ENCODE assay signal across 7 mouse cellular contexts in genomic region chr9:119322289-119323259, GRCm38 (mm10). TPM values are rescaled to one million over a fixed set of nuclear protein-coding genes. Genes with fewer than 3 reads are reported as not detected.
A peak's percentile ranks its signal among the peaks of the same experiment; 100 is the strongest.
DNase-seq lines count a peak whose midpoint lies in the region; ATAC-seq lines count a peak whose summit lies in the region.

TSS of gene Oxsr1 (minus strand) at chr9:119322427.

- WGBS in embryonic facial prominence, embryonic 11.5 days, result 1% methylated on average over 76 of the region's 76 CpGs
- under 1% methylated on average over 76 of the region's 76 CpGs for WGBS in limb, embryonic 10.5 days
- under 1% methylated on average over 76 of the region's 76 CpGs for WGBS in midbrain, embryonic 13.5 days

- H3K27me3 ChIP-seq in embryonic facial prominence, embryonic 11.5 days (ENCODE audit: control insufficient read depth, insufficient read depth, low read length), result no peaks in the 10 kb centered on the region
- no peaks in the 10 kb centered on the region for H3K27me3 ChIP-seq in limb, embryonic 10.5 days (ENCODE audit: low read depth, poor library complexity, severe bottlenecking)
- no peaks in the 10 kb centered on the region for H3K27me3 ChIP-seq in midbrain, embryonic 13.5 days

- peak within 1 kb of the TSS; percentile 95 for H3K4me3 ChIP-seq in embryonic facial prominence, embryonic 11.5 days (ENCODE audit: low read depth, low read length)
- H3K4me3 ChIP-seq in limb, embryonic 10.5 days, result peak within 1 kb of the TSS; percentile 81
- H3K4me3 ChIP-seq in midbrain, embryonic 13.5 days (replicated peaks), result peak within 1 kb of the TSS; percentile 96

- H3K9ac ChIP-seq in embryonic facial prominence, embryonic 11.5 days (replicated peaks; ENCODE audit: low read length), result peak within 1 kb of the TSS; percentile 81
- peak within 1 kb of the TSS; percentile 88 for H3K9ac ChIP-seq in midbrain, embryonic 13.5 days (replicated peaks)

- H3K27ac ChIP-seq in embryonic facial prominence, embryonic 11.5 days (replicated peaks; ENCODE audit: low read depth, low read length), result peak within 1 kb of the TSS; percentile 76
- peak within 1 kb of the TSS; percentile 99 for H3K27ac ChIP-seq in limb, embryonic 10.5 days
- H3K27ac ChIP-seq in midbrain, embryonic 13.5 days, result peak within 1 kb of the TSS; percentile 88

- H3K9me3 ChIP-seq in embryonic facial prominence, embryonic 11.5 days (replicated peaks; ENCODE audit: control insufficient read depth, low read length), result no peaks in the 10 kb centered on the region
- H3K9me3 ChIP-seq in limb, embryonic 10.5 days (replicated peaks), result no peaks in the 10 kb centered on the region
- no peaks in the 10 kb centered on the region for H3K9me3 ChIP-seq in midbrain, embryonic 13.5 days

- H3K4me1 ChIP-seq in embryonic facial prominence, embryonic 11.5 days (ENCODE audit: control insufficient read depth, insufficient read depth, low read length), result no peaks in the 10 kb centered on the region
- H3K4me1 ChIP-seq in limb, embryonic 10.5 days, result peaks cover 19% of the 10 kb centered on the region
- H3K4me1 ChIP-seq in midbrain, embryonic 13.5 days (replicated peaks), result peaks cover 31% of the 10 kb centered on the region

- DNase-seq in adrenal gland, postnatal 14 days, result peak; percentile 99
- peak; percentile 98 for DNase-seq in embryonic facial prominence, embryonic 11.5 days (ENCODE audit: low spot score)
- DNase-seq in kidney, adult 11 months, result peak; percentile 100
- DNase-seq in limb, embryonic 10.5 days (ENCODE audit: low spot score), result peak; percentile 99
- DNase-seq in spleen, adult 12 weeks (ENCODE audit: low spot score), result peak; percentile 96

- no peaks in the 10 kb centered on the region for H3K36me3 ChIP-seq in embryonic facial prominence, embryonic 11.5 days (replicated peaks; ENCODE audit: control insufficient read depth, insufficient read depth, low read depth, low read length)
- peaks cover 6% of the 10 kb centered on the region; the same call in 1 of the 2 replicates for H3K36me3 ChIP-seq in limb, embryonic 10.5 days
- 0 out of 2 replicates have a peak, but pooled peaks cover 4% of the 10 kb centered on the region for H3K36me3 ChIP-seq in midbrain, embryonic 13.5 days

- peak; percentile 95 for ATAC-seq in embryonic facial prominence, embryonic 11.5 days (replicated peaks; ENCODE audit: insufficient number of reproducible peaks, low FRiP score, low TSS enrichment, low read depth)
- ATAC-seq in granulocyte monocyte progenitor cell, adult 5-6 weeks (replicated peaks; ENCODE audit: poor library complexity, severe bottlenecking), result peak; percentile 88
- ATAC-seq in midbrain, embryonic 13.5 days, result peak; percentile 95

- peak within 1 kb of the TSS; percentile 88 for H3K4me2 ChIP-seq in embryonic facial prominence, embryonic 11.5 days (ENCODE audit: low read depth, low read length)
- H3K4me2 ChIP-seq in midbrain, embryonic 13.5 days (replicated peaks), result peak within 1 kb of the TSS; percentile 95

RNA-seq across cellular contexts. Expression of gene Oxsr1, which starts in this region (rescaled TPM):
- total RNA-seq in adrenal gland, postnatal 14 days (2021), result 33.8 and 36.5 TPM in 2 replicates
- 15.0 and 16.1 TPM in 2 replicates for polyA plus RNA-seq in embryonic facial prominence, embryonic 11.5 days (2014; fragmentation: Nextera tagmentation; extraction: Ambion mirVana)
- 27.5 and 28.0 TPM in 2 replicates for total RNA-seq in granulocyte monocyte progenitor cell, adult 5-6 weeks (2014; fragmentation: Nextera tagmentation)
- total RNA-seq in granulocyte monocyte progenitor cell, adult 5-6 weeks (2017), result 28.7 and 30.5 TPM in 2 replicates
- polyA plus RNA-seq in limb, embryonic 10.5 days (2016; fragmentation: Nextera tagmentation; extraction: Ambion mirVana), result 11.9 and 12.1 TPM in 2 replicates
- polyA plus RNA-seq in midbrain, embryonic 13.5 days (2015; fragmentation: Nextera tagmentation; extraction: Ambion mirVana), result 13.0 and 13.7 TPM in 2 replicates

Comparison
In these comparisons a context has a peak if more than half of its experiments do, and no peak if none do; other contexts are left out.
1. Peak in every context shown above with its lines: DNase-seq, ATAC-seq, H3K4me3 ChIP-seq and H3K27ac ChIP-seq.